Mouse (Mus musculus): ENCODE results near the gene Kcnd2.

DNA sequence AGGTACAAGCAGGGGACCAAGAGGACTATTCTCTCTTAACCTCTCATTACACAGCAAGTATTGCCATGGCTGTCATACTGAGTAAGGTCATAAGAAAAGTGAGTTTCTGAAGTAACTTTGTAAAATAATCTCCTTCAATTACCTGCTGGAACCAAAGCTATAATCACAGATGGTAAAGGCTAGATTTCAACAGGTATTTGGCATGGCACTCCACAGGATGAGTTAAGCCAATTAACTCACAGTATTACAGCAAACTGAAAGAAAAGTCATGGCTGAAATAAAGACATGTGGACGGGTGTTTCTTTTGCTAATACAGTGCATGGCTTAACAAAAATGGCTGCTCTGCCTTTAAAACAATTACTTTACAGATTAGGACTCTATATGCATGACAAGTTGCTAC, 503.8 kb downstream of the Kcnd2 start:
- TF ChIP-seq CTCF (IDR thresholded peaks at IDR 0.05) (no peak), EP300 (IDR thresholded peaks at IDR 0.05) (no peak)

All from lung, postnatal 0 days (tissue).